Mouse (Mus musculus): ENCODE measurements around the gene Sele. TPM values are rescaled to one million over a fixed set of nuclear protein-coding genes. Genes with fewer than 3 reads are reported as not detected.
A peak's percentile ranks its signal among the peaks of the same experiment; 100 is the strongest.
"Not testable (repeated sequence)": the region's sequence is repeated elsewhere in the genome, so short reads cannot be mapped to it uniquely, and the experiment has no call there.

Gene Sele
- total RNA-seq (2021) = under 1 TPM; 0.15 TPM
- long read RNA-seq, experiment 1, partial matches to known transcripts = 1 of 1 reads
- long read RNA-seq, experiment 1, other reads (novel, unspliced or antisense) = 0 of 1 reads
- long read RNA-seq, experiment 2 = 0 reads

DNA sequence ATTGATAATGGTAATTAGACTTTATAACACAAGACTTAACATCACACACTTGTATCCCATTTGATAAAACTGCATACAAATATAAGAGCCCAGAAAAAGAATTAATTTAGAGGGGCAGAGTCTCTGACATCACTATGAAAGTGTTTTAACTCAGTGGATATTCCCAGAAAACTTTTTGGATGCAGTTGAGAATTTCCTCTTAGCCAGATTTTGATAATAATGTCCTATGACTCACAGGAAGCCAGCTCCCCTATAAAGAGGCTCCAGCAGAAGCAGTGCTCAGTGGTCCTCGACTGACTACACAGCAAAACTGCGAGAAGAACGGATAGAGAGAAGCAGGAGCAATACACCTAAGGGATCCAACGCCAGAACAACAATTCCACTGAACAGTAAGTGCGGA lies at the start of gene Sele:
Sele (plus strand) TSS at position 301 of the 400 bp plus-strand sequence.
- no peak for DNase-seq (ENCODE audit: low spot score in 2 of 2)
- intact Hi-C loops (cut with DNase I) = no loop called here

GRCm38 (mm10) chr1:164001831-164002452 lies 46.1 kb upstream of the Sele start:
- no peak for DNase-seq (ENCODE audit: low spot score in 2 of 2)
- intact Hi-C loops (cut with DNase I) = no loop called here

DNA sequence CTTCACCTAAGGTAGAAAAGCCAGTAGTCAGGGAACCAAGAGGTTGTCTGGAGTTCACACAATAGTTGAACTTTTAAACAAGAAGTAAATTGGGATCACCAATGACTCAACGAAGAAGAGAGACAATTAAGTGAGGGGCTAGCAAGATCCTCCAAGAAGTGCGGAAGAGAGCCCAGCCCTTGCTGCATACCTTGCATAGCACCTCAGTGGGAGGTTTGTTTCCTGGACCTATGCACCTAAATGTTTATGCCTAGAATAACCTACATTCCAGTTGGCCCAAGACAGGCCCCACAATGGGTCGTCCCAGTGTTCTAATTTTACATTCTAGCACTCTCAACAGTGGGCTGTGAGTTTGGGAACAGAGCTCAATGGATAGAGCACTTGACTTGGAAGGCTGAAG lies 43.7 kb upstream of the Sele start:
- intact Hi-C loops (cut with DNase I) = no loop called here
- no peak for DNase-seq (ENCODE audit: low spot score in 2 of 2)

- peak; percentile 2 to 7 for DNase-seq (ENCODE audit: low spot score in 2 of 2)
- intact Hi-C loops (cut with DNase I) = loop anchor here (2.0 kb wide), 1 partner anchor 130 kb away; no protein-coding TSS in a partner anchor
These were observed 38.8 kb upstream of the Sele start for GRCm38 (mm10) chr1:164009235-164009634.

DNA sequence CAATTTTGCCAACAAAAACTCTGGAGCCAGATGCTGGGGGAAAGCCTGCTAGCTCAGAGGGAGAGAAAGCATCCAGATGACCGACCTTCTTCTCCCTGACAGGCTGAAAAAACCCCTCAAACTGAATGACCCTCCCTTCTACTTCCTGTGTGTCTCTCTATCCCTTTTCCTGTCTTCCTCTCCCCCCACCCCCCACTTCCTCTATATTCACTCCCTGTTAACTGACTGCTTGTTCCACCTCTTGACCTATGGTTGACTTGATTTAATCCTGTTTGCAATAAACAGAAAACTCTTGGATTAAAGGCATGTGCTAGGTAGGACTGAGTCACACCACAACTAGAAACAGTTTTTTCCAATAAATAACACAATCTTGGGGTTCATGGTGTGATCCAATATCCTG lies 33.4 kb upstream of the Sele start:
- intact Hi-C loops (cut with DNase I) = no loop called here
- no peak for DNase-seq (ENCODE audit: low spot score in 2 of 2)

GRCm38 (mm10) chr1:164018221-164018896 lies 29.7 kb upstream of the Sele start:
- DNase-seq (ENCODE audit: low spot score in 2 of 2) = no peak
- intact Hi-C loops (cut with DNase I) = no loop called here

- intact Hi-C loops (cut with DNase I) = no loop called here
These were observed 28.2 kb upstream of the Sele start for GRCm38 (mm10) chr1:164019789-164020188.

GRCm38 (mm10) chr1:164020746-164021145 lies 27.3 kb upstream of the Sele start:
- intact Hi-C loops (cut with DNase I); DNase-seq (ENCODE audit: low spot score in 2 of 2): not testable (repeated sequence)

More at GRCm38 (mm10) chr1:164019789-164020188, 28.2 kb upstream of the Sele start:
- DNase-seq (ENCODE audit: low spot score in 2 of 2) = no peak

GRCm38 (mm10) chr1:164022106-164022505 lies 25.9 kb upstream of the Sele start:
- DNase-seq (ENCODE audit: low spot score in 2 of 2); intact Hi-C loops (cut with DNase I): not testable (repeated sequence)

DNA sequence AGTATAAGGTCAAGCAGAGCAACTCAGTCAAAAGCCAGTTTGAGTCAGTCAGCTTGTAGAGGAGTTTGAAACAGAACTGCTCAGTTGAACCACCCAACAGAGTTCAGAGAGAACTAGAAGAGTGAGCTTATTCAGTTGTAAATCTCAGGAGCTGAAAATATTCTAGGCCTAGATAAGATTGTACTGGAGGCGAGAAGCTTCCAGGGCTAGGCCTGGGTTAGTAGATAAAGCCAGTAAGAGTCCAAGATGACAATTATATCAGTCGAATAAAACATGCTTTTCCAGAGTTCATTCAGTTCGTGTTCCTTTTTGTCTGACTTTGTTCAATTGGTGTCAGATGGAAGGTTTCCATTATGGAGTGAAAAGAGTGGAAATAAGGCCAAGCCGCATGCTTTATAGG lies 22.3 kb upstream of the Sele start:
- DNase-seq (ENCODE audit: low spot score in 2 of 2) = no peak
- intact Hi-C loops (cut with DNase I) = no loop called here

GRCm38 (mm10) chr1:164027416-164027815 lies 20.6 kb upstream of the Sele start:
- peak in 1 of 2 experiments; percentile 9 for DNase-seq (ENCODE audit: low spot score in 2 of 2)
- intact Hi-C loops (cut with DNase I) = no loop called here

- intact Hi-C loops (cut with DNase I) = no loop called here
These were observed 7.5 kb upstream of the Sele start for GRCm38 (mm10) chr1:164040385-164041135.

GRCm38 (mm10) chr1:164043549-164043948 lies 4.5 kb upstream of the Sele start:
- DNase-seq (ENCODE audit: low spot score in 2 of 2) = no peak
- intact Hi-C loops (cut with DNase I) = no loop called here

More at GRCm38 (mm10) chr1:164040385-164041135, 7.5 kb upstream of the Sele start:
- no peak for DNase-seq (ENCODE audit: low spot score in 2 of 2)

DNA sequence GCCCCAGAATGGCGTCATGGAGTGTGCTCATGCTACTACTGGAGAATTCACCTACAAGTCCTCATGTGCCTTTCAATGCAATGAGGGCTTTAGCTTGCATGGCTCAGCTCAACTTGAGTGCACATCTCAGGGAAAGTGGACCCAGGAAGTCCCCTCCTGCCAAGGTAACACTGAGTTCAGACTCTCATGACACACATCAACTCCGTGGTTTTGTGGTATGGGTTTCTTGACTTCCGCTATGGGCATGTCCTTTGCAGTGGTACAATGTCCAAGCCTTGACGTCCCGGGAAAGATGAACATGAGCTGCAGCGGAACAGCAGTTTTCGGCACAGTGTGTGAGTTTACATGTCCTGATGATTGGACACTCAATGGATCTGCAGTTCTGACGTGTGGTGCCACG lies 5.5 kb downstream of the Sele start:
- intact Hi-C loops (cut with DNase I) = no loop called here
- DNase-seq (ENCODE audit: low spot score in 2 of 2) = no peak

- DNase-seq (ENCODE audit: low spot score in 2 of 2) = no peak
- intact Hi-C loops (cut with DNase I) = no loop called here
These were observed 6.8 kb downstream of the Sele start for GRCm38 (mm10) chr1:164054800-164055199.

DNA sequence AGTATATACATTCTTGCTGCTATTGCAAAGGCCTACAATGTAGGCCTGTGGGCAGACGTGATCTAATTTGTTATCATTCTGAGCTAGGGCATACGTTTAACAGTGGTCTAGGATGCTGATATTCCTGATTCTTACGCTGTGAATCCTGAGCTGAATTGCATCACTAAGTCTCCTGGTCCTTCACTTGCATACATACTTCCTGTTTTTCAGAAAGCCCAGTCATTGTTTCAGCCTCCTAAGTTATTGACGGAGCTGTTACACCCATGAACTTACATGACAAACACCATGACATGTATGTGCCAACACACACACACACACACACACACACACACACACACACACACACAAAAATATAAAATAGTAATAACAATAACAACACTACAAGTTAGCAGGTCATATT lies 12.0 kb downstream of the Sele start:
- intact Hi-C loops (cut with DNase I) = loop anchor here (2.0 kb wide), 1 partner anchor 79 kb away; no protein-coding TSS in a partner anchor
- no peak for DNase-seq (ENCODE audit: low spot score in 2 of 2)

GRCm38 (mm10) chr1:164061278-164061677 lies 13.2 kb downstream of the Sele start:
- intact Hi-C loops (cut with DNase I) = loop anchor here (2.0 kb wide), 1 partner anchor 78 kb away; no protein-coding TSS in a partner anchor
- peak in 1 of 2 experiments; percentile 2 for DNase-seq (ENCODE audit: low spot score in 2 of 2)

DNA sequence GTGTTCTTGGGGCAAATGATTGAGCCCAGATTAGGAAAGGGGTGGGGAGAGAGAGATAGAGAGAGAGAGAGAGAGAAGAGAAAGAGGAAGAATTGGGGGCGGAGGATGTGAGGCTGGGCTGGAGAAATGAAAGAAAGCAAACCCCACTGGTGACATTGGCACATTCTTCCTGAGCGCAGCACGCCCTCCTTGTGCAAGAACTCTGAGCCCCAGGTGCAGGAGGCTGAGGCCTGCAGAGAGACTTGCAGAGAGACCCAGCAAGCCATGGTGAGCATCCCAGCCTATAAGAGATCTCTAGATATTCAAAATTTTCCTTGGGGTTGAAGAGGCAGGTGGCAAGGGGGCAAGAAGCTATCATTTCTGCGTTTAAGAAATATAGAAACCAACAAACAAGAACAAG lies 13.9 kb downstream of the Sele start, which contains the start of gene Sell:
Sell (plus strand) TSS at position 58 of the 400 bp plus-strand sequence.
- no peak for DNase-seq (ENCODE audit: low spot score in 2 of 2)
- intact Hi-C loops (cut with DNase I) = loop anchor here (2.0 kb wide), 1 partner anchor 77 kb away; no protein-coding TSS in a partner anchor

DNA sequence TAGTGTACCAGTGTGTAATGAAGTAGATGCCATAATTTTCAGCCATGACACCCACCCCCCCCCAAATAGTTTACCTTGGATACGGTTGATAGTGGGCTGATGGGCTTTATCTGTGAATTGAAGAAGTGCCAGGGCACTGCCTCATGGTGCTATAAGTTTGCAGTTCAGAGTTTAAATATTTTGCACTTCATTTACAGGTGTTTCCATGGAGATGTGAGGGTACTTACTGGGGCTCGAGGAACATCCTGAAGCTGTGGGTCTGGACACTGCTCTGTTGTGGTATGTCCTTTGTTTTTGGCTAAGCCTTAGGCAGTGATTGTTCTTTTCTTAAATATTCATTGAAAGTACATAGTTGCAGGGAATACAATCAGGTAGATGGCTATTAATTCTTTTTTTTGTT lies 14.8 kb downstream of the Sele start:
- DNase-seq (ENCODE audit: low spot score in 2 of 2) = no peak
- intact Hi-C loops (cut with DNase I) = no loop called here

DNA sequence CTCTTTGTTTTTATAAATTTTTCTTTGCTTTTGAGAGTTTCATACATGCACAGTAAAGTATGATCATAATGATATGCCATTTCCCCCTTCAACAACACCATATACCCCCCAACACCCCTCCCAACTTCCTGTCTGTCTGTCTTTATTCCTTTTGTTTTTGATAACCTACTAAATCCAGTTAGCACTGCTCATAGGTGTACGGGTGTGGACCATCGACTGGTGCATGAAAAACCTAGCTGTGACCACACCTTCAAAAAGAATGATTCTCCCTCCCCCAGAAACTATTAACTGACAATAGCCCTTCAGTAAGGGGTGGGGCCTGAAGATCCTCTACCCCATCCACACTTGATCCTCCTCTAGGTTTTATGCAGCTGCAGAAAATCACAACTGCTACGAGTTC lies 15.7 kb downstream of the Sele start:
- intact Hi-C loops (cut with DNase I) = no loop called here
- no peak for DNase-seq (ENCODE audit: low spot score in 2 of 2)
